Mouse (Mus musculus) myocyte (in vitro differentiated cells): Measurements from ENCODE around the gene 1700025G04Rik.

Experiments used
- CEBPB ChIP-seq: IDR thresholded peaks from 2 replicates; pipeline ENCODE4 v1.6.1; 2011; ENCODE audit warnings: mild to moderate bottlenecking, moderate library complexity; ENCODE audit not compliant: poor library complexity, insufficient read depth, severe bottlenecking
- E2F4 ChIP-seq: IDR thresholded peaks from one replicate; pipeline ENCODE4 v1.6.1; 2011; ENCODE audit warnings: mild to moderate bottlenecking, control low read depth, moderate library complexity; ENCODE audit not compliant: insufficient read depth
- MAX ChIP-seq: IDR thresholded peaks from one replicate; pipeline ENCODE4 v1.6.1; 2011; ENCODE audit warnings: low read depth, mild to moderate bottlenecking, control low read depth
- MYOD1 ChIP-seq, 3 experiments: IDR thresholded peaks; one replicate each; pipeline ENCODE4 v1.6.1; 2011; ENCODE audit warnings: control low read depth in 2 of 3, low read depth in 2 of 3, mild to moderate bottlenecking in 2 of 3, moderate library complexity in 1 of 3; ENCODE audit not compliant: insufficient read length in 2 of 3, control insufficient read depth in 1 of 3
- MYOG ChIP-seq, 3 experiments: IDR thresholded peaks; one replicate each; pipeline ENCODE4 v1.6.1; 2011; ENCODE audit warnings: control low read depth in 2 of 3, low read depth in 2 of 3, mild to moderate bottlenecking in 2 of 3; ENCODE audit not compliant: insufficient read length in 2 of 3, control insufficient read depth in 1 of 3, insufficient read depth in 1 of 3
- POLR2A ChIP-seq: IDR thresholded peaks from one replicate; pipeline ENCODE4 v1.6.1; 2011; ENCODE audit warnings: low read depth, mild to moderate bottlenecking, control low read depth, moderate library complexity; ENCODE audit not compliant: insufficient read length
- POLR2AphosphoS2 ChIP-seq: IDR thresholded peaks from one replicate; pipeline ENCODE4 v1.6.1; 2011; ENCODE audit warnings: low read depth, control low read depth; ENCODE audit not compliant: insufficient read length
- REST ChIP-seq: IDR thresholded peaks from one replicate; pipeline ENCODE4 v1.6.1; 2011; ENCODE audit warnings: mild to moderate bottlenecking, control low read depth, moderate library complexity; ENCODE audit not compliant: insufficient read depth, insufficient read length
- SRF ChIP-seq: IDR thresholded peaks from one replicate; pipeline ENCODE4 v1.6.1; 2011; ENCODE audit warnings: low read depth; ENCODE audit not compliant: control insufficient read depth, insufficient read length
- TCF12 ChIP-seq: IDR thresholded peaks from one replicate; pipeline ENCODE4 v1.6.1; 2011; ENCODE audit warnings: mild to moderate bottlenecking, control low read depth; ENCODE audit not compliant: poor library complexity, insufficient read depth, severe bottlenecking
- TCF3 ChIP-seq: IDR thresholded peaks from one replicate; pipeline ENCODE4 v1.6.1; 2011; ENCODE audit warnings: low read depth, control low read depth; ENCODE audit not compliant: insufficient read length
- USF1 ChIP-seq: IDR thresholded peaks from one replicate; pipeline ENCODE4 v1.6.1; 2011; ENCODE audit warnings: low read depth, mild to moderate bottlenecking, control low read depth, moderate library complexity

GRCm38 (mm10) chr1:152090018-152090553 is at the start of gene 1700025G04Rik:
- peak; percentile 45 for TF ChIP-seq POLR2A
- no peak for TF ChIP-seq USF1
- no peak for TF ChIP-seq MYOG (IDR thresholded peaks at IDR 0.05; ENCODE audit: control insufficient read depth in 1 of 3, insufficient read depth in 1 of 3, insufficient read length in 2 of 3, low read depth in 2 of 3)
- TF ChIP-seq MAX: no peak
- no peak for TF ChIP-seq POLR2AphosphoS2
- no peak for TF ChIP-seq E2F4
- TF ChIP-seq REST: no peak
- TF ChIP-seq TCF12: no peak
- no peak for TF ChIP-seq CEBPB
- TF ChIP-seq SRF: no peak
- TF ChIP-seq MYOD1 (IDR thresholded peaks at IDR 0.05; ENCODE audit: control insufficient read depth in 1 of 3, insufficient read length in 2 of 3, low read depth in 2 of 3): no peak
- TF ChIP-seq TCF3: no peak
